Mouse (Mus musculus) limb, embryonic 15.5 days (tissue): ENCODE data around the gene Asic3. TPM values are rescaled to one million over a fixed set of nuclear protein-coding genes. Genes with fewer than 3 reads are reported as not detected.

ENCODE experiments used
- ATAC-seq: fragments of 200-750 bp; cut with Nextera tagmentation; 2 replicates; pipeline ENCODE4 v1.8.0; 2017; ENCODE audit warnings: low read depth, moderate TSS enrichment; ENCODE audit not compliant: insufficient number of reproducible peaks, low FRiP score, low TSS enrichment
- H3K27ac ChIP-seq: fragments of 300-500 bp; sonication (generic); 2 replicates; pipeline ENCODE4 v1.5.1; 2015; ENCODE audit warnings: moderate library complexity, mild to moderate bottlenecking, inconsistent platforms
- H3K27me3 ChIP-seq: fragments of 300-500 bp; sonication (generic); 2 replicates; pipeline ENCODE4 v1.6.1; 2015; ENCODE audit warnings: inconsistent platforms
- H3K36me3 ChIP-seq: fragments of 300-500 bp; sonication (generic); 2 replicates; pipeline ENCODE4 v1.6.1; 2015; ENCODE audit warnings: inconsistent platforms
- H3K4me1 ChIP-seq: fragments of 300-500 bp; sonication (generic); 2 replicates; pipeline ENCODE4 v1.6.1; 2015; ENCODE audit warnings: inconsistent platforms
- H3K4me2 ChIP-seq: fragments of 300-500 bp; sonication (generic); 2 replicates; pipeline ENCODE4 v1.6.1; 2015; ENCODE audit warnings: mild to moderate bottlenecking, inconsistent platforms
- H3K4me3 ChIP-seq: fragments of 300-500 bp; sonication (generic); 2 replicates; pipeline ENCODE4 v1.5.1; 2015; ENCODE audit warnings: mild to moderate bottlenecking, inconsistent platforms
- H3K9ac ChIP-seq: fragments of 300-500 bp; sonication (generic); 2 replicates; pipeline ENCODE4 v1.6.1; 2015; ENCODE audit warnings: inconsistent platforms
- H3K9me3 ChIP-seq: fragments of 300-500 bp; sonication (generic); 2 replicates; pipeline ENCODE4 v1.6.1; 2016; ENCODE audit warnings: inconsistent platforms
- WGBS: fragments of 180-500 bp; shearing (Covaris S2); methylation state at CpG from one replicate; pipeline ENCODE4 v1.1.7; 2015; 5-methylcytosine and 5-hydroxymethylcytosine counted together
- polyA plus RNA-seq: library from polyadenylated mRNA; unstranded; fragments of >200 nt; fragmentation: Nextera tagmentation; extraction: Ambion mirVana; gene quantifications from 2 replicates; pipeline ENCODE4 v1.2.1, GENCODE M21; 2015

Asic3 gene
- polyA plus RNA-seq, 1 experiment from 2014 or later = 0.73 TPM

GRCm38 (mm10) chr5:24404594-24405360, 8.4 kb upstream of the Asic3 start:
- H3K4me3 ChIP-seq = no peak overlapping the region
- no peak for ATAC-seq
- H3K27ac ChIP-seq = no peak overlapping the region
- WGBS = 85% methylated on average over 6 of the region's 6 CpGs
- H3K36me3 ChIP-seq = peaks cover 87% of the 10 kb centered on the region
- H3K27me3 ChIP-seq = no peaks in the 10 kb centered on the region
- no peak overlapping the region for H3K4me2 ChIP-seq
- H3K9me3 ChIP-seq = no peaks in the 10 kb centered on the region
- no peaks in the 10 kb centered on the region for H3K4me1 ChIP-seq
- no peak overlapping the region for H3K9ac ChIP-seq

- ATAC-seq = no peak
- H3K36me3 ChIP-seq = peaks cover 82% of the 10 kb centered on the region
- H3K9me3 ChIP-seq = no peaks in the 10 kb centered on the region
- no peak overlapping the region for H3K9ac ChIP-seq
- no peak overlapping the region for H3K4me2 ChIP-seq
- no peaks in the 10 kb centered on the region for H3K4me1 ChIP-seq
- no peak overlapping the region for H3K27ac ChIP-seq
- 60% methylated on average over 3 of the region's 3 CpGs for WGBS
- no peaks in the 10 kb centered on the region for H3K27me3 ChIP-seq
- no peak overlapping the region for H3K4me3 ChIP-seq
These were observed 7.8 kb upstream of the Asic3 start for GRCm38 (mm10) chr5:24405389-24405876.

GRCm38 (mm10) chr5:24408651-24409050, 4.5 kb upstream of the Asic3 start:
- H3K9me3 ChIP-seq = no peaks in the 10 kb centered on the region
- H3K9ac ChIP-seq = no peak overlapping the region
- H3K27me3 ChIP-seq = no peaks in the 10 kb centered on the region
- no peak for ATAC-seq
- no peak overlapping the region for H3K4me2 ChIP-seq
- H3K4me3 ChIP-seq = no peak overlapping the region
- H3K4me1 ChIP-seq = peaks cover 10% of the 10 kb centered on the region
- 87% methylated on average over 13 of the region's 13 CpGs for WGBS
- no peak overlapping the region for H3K27ac ChIP-seq
- H3K36me3 ChIP-seq = peaks cover 52% of the 10 kb centered on the region

GRCm38 (mm10) chr5:24409466-24409865, 3.7 kb upstream of the Asic3 start:
- Histone ChIP-seq H3K4me1 (peaks cover 14% of the 10 kb centered on the region), H3K9ac (no peak overlapping the region), H3K4me2 (no peak overlapping the region), H3K27ac (no peak overlapping the region), H3K9me3 (no peaks in the 10 kb centered on the region), H3K36me3 (peaks cover 44% of the 10 kb centered on the region), H3K4me3 (no peak overlapping the region), H3K27me3 (no peaks in the 10 kb centered on the region; the same call in 1 of the 2 replicates)
- no peak for ATAC-seq
- 77% methylated on average over 2 of the region's 2 CpGs for WGBS

GRCm38 (mm10) chr5:24412063-24412462, 1.1 kb upstream of the Asic3 start:
- H3K4me3 ChIP-seq = no peak overlapping the region
- H3K4me1 ChIP-seq = peaks cover 24% of the 10 kb centered on the region
- peaks cover 23% of the 10 kb centered on the region for H3K36me3 ChIP-seq
- H3K9ac ChIP-seq = no peak overlapping the region
- H3K27ac ChIP-seq = no peak overlapping the region
- ATAC-seq = no peak
- H3K9me3 ChIP-seq = no peaks in the 10 kb centered on the region
- no peaks in the 10 kb centered on the region; the same call in 1 of the 2 replicates for H3K27me3 ChIP-seq
- no peak overlapping the region for H3K4me2 ChIP-seq
- WGBS = 78% methylated on average over 2 of the region's 2 CpGs

GRCm38 (mm10) chr5:24413938-24414337, 746 bp downstream of the Asic3 start:
- H3K9ac ChIP-seq = no peak overlapping the region
- peaks cover 24% of the 10 kb centered on the region for H3K4me1 ChIP-seq
- no peak overlapping the region for H3K4me2 ChIP-seq
- no peak overlapping the region for H3K4me3 ChIP-seq
- H3K27ac ChIP-seq = no peak overlapping the region
- H3K9me3 ChIP-seq = no peaks in the 10 kb centered on the region
- ATAC-seq = no peak
- no peaks in the 10 kb centered on the region; the same call in 1 of the 2 replicates for H3K27me3 ChIP-seq
- H3K36me3 ChIP-seq = peaks cover 15% of the 10 kb centered on the region
- 72% methylated on average over 13 of the region's 13 CpGs for WGBS

DNA sequence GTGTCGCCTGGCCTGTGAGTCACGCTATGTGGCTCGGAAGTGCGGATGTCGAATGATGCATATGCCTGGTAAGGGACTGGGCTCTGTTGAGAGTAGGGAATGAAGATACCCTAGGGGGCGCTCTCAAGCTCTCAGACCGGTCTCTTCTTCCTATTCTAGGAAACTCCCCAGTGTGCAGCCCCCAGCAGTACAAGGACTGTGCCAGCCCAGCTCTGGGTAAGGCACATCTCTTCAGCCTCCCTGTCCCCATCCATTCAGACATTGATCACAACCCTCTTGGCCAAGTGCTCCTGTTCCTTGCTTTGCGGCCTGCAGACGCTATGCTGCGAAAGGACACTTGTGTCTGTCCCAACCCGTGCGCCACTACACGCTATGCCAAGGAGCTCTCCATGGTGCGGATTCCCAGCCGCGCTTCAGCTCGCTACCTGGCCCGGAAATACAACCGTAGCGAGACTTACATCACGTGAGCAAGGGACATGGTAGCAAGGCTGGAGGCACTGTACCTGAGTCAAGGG, 3.1 kb downstream of the Asic3 start:
- ATAC-seq = no peak
- H3K4me1 ChIP-seq = peaks cover 24% of the 10 kb centered on the region
- 2% methylated on average over 21 of the region's 21 CpGs for WGBS
- peaks cover 30% of the 10 kb centered on the region for H3K36me3 ChIP-seq
- no peak overlapping the region for H3K4me3 ChIP-seq
- peak overlapping the region; percentile 15 for H3K4me2 ChIP-seq
- no peaks in the 10 kb centered on the region; the same call in 1 of the 2 replicates for H3K27me3 ChIP-seq
- H3K9me3 ChIP-seq = no peaks in the 10 kb centered on the region
- no peak overlapping the region for H3K9ac ChIP-seq
- no peak overlapping the region for H3K27ac ChIP-seq

- Histone ChIP-seq H3K36me3 (peaks cover 30% of the 10 kb centered on the region), H3K27me3 (no peaks in the 10 kb centered on the region; the same call in 1 of the 2 replicates), H3K9ac (no peak overlapping the region), H3K4me1 (peaks cover 30% of the 10 kb centered on the region), H3K4me2 (no peak overlapping the region), H3K4me3 (no peak overlapping the region), H3K27ac (no peak overlapping the region), H3K9me3 (no peaks in the 10 kb centered on the region)
- no peak for ATAC-seq
- 73% methylated on average over 10 of the region's 10 CpGs for WGBS
These were observed 4.4 kb downstream of the Asic3 start for GRCm38 (mm10) chr5:24417587-24417986.

GRCm38 (mm10) chr5:24420381-24420780, 7.2 kb downstream of the Asic3 start:
- H3K27ac ChIP-seq = no peak overlapping the region
- H3K36me3 ChIP-seq = peaks cover 30% of the 10 kb centered on the region
- no peak overlapping the region for H3K4me2 ChIP-seq
- H3K4me1 ChIP-seq = peaks cover 31% of the 10 kb centered on the region
- H3K9me3 ChIP-seq = no peaks in the 10 kb centered on the region
- 82% methylated on average over 9 of the region's 9 CpGs for WGBS
- H3K4me3 ChIP-seq = no peak overlapping the region
- H3K9ac ChIP-seq = no peak overlapping the region
- no peaks in the 10 kb centered on the region for H3K27me3 ChIP-seq
- no peak for ATAC-seq

DNA sequence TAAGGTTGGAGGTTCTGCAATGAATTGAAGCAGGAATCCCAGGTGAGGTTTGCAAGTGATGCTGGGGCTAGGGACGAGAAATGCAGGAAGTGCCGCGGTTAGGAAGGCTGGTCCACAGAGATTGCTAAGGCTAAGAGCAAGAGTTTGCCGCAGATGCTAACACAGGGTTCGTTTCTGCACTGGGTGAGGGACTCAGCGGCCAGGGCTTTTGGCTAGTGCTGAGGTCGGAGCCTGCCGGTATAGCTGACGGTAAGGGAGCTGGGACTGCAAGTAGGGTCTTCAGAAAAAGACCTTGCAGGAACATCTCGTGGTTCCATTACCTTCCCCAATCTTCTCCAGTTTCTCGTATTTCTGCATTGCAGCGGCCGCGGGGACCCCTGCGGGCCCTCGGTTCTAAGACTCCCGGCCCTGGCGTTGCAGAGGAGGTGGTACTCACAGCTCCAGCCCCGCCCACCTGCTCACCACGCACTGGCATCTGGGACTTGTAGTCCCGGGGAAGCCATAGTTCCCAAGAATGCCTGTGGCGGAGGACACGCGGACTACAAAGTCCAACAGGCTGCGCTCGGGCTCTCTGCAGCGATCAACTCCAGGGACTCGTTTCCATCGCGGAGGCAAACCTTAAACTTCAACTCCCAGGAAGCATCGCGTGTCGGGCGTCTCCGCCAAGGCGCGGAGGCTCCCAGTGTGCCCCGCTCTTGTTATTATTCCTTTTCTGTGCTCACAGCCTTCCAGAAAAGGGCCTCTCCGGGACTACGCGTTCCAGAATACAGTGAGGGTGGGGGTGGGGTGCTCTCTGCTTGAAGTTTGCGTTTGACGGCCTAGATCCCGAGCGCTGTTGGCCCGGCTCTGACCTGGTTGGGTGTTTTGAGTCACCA, 10.2 kb downstream of the Asic3 start, which contains the start of the genes Cdk5 and Slc4a2:
Cdk5 (minus strand) TSS at position 402 of the 875 bp plus-strand sequence.
Slc4a2 (plus strand) TSS at position 709 of the 875 bp plus-strand sequence.
- no peaks in the 10 kb centered on the region for H3K27me3 ChIP-seq
- H3K9ac ChIP-seq = peak within 1 kb of the TSS; percentile 78
- no peaks in the 10 kb centered on the region for H3K9me3 ChIP-seq
- H3K4me1 ChIP-seq = peaks cover 50% of the 10 kb centered on the region
- under 1% methylated on average over 46 of the region's 46 CpGs for WGBS
- ATAC-seq = peak; percentile 94
- H3K36me3 ChIP-seq = peaks cover 27% of the 10 kb centered on the region
- H3K4me3 ChIP-seq = peak within 1 kb of the TSS; percentile 65
- peak within 1 kb of the TSS; percentile 83 for H3K4me2 ChIP-seq
- H3K27ac ChIP-seq = peak within 1 kb of the TSS; percentile 94

DNA sequence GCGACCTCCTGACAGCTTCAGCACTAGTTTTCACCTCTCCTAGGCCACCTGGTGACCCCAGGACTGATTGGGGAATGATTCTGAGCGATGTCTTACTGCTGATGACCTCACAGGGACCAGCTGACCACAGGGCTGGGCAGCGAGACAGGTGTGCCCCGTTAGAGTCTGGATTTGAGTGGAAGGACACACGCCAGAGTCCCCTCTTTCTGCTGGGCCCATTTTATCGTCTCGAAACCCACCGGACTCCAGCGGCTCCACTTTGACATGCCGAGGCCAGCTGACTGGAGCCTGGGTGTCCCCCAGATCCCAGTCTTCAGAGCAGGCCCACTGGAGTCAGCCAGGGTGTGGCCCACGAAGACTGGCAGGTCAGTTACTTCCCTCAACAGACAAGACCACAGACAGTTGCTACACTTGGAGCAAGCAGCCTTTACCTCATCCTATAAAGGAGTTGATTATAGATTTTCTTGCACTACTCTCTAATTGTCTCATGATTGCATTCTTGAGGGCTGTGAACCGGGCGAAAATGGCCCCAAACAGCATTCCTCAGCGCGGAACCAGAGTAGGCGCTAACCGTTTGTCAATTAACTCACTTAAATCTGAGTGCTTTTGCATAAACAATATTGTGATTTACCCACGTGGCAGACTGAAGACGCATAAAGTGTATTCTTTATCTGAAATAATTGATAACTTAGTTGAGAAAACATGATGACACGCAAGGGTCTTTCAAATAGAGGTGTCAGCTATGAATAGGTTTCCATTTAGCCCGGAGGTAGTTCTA, 11.0 kb downstream of the Asic3 start:
- peak overlapping the region; percentile 60 for H3K9ac ChIP-seq
- peak overlapping the region; percentile 83 for H3K4me2 ChIP-seq
- peaks cover 24% of the 10 kb centered on the region for H3K36me3 ChIP-seq
- peak overlapping the region; percentile 94 for H3K27ac ChIP-seq
- no peaks in the 10 kb centered on the region for H3K9me3 ChIP-seq
- peak overlapping the region; percentile 65 for H3K4me3 ChIP-seq
- ATAC-seq = no peak
- no peaks in the 10 kb centered on the region for H3K27me3 ChIP-seq
- WGBS = 10% methylated on average over 21 of the region's 21 CpGs
- peaks cover 57% of the 10 kb centered on the region for H3K4me1 ChIP-seq
